Mouse (Mus musculus): Measurements from ENCODE around the gene Ttc23l. TPM values are rescaled to one million over a fixed set of nuclear protein-coding genes. Genes with fewer than 3 reads are reported as not detected.
A peak's percentile ranks its signal among the peaks of the same experiment; 100 is the strongest.
"Not testable (repeated sequence)": the region's sequence is repeated elsewhere in the genome, so short reads cannot be mapped to it uniquely, and the experiment has no call there.

Ttc23l gene
- total RNA-seq (2021) = not detected

DNA sequence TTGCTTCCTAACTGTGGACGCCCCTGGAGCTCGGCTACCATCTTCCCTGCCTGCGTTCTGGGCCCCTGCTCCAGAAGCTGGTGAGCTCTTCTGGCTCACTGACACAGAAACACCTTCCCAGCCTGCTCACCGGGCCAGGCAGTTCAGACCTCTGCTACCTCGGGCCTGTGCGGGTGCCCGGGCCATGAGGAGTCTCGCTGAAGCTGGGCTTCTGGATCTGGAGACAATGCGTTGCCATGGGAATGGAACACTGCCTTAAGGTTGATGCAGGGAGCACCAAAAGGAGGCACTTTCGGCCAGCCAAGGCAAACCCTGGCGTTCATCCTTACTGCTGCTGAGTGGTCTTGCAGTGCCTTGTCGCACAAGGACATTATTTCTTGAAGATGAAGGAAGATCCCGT is at the start of gene Ttc23l:
Gene Ttc23l (minus strand): TSS at position 204 of the 400 bp plus-strand sequence.
- intact Hi-C loops (cut with DNase I) = no loop called here

DNA sequence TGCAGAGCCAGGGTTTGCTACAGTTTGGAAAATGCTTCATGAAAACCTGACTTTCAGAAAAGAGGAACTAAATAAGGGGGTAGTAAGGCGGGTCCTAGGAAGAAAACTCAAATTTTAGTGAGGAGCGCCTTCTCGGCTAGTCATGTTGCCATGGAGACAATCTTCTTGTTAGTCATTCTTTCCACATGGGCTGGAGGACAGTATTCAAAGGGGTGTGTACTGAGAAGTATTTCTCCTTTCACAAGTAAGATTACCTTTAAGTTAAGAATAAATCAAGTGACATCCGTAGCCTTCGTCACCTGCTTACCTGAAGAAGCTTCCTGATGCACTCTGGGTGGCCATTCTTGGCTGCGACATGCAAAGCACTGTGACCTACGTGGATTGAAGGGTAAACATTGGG is 40.9 kb upstream of the Ttc23l start:
- intact Hi-C loops (cut with DNase I) = no loop called here
- no peak for DNase-seq

More for the DNA sequence above, at the start of gene Ttc23l:
- DNase-seq = no peak

GRCm38 (mm10) chr15:10598259-10599225 is 40.1 kb upstream of the Ttc23l start:
- intact Hi-C loops (cut with DNase I) = no loop called here
- DNase-seq = no peak

DNA sequence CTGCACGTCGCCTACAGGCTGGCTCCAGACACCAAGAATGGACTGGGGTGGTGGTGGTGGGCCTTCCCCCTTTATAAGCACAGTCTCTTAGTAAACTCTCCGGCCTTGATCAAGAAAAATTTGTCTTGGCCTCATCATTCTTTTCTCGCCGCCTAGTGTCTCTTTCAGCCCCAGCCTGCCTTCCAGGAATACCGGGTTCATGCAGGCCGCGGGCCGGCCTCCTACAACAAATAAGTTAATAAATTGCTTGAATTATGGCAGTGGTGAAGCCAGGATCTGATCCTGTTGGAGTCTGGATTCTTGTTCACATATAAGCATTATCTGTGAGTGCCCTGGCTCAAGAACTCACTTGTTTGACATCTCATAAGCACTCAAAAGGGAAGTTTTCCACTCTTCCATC is 38.4 kb upstream of the Ttc23l start:
- intact Hi-C loops (cut with DNase I) = no loop called here
- DNase-seq = no peak

GRCm38 (mm10) chr15:10595408-10595807 is 36.9 kb upstream of the Ttc23l start:
- intact Hi-C loops (cut with DNase I) = no loop called here
- DNase-seq = no peak

DNA sequence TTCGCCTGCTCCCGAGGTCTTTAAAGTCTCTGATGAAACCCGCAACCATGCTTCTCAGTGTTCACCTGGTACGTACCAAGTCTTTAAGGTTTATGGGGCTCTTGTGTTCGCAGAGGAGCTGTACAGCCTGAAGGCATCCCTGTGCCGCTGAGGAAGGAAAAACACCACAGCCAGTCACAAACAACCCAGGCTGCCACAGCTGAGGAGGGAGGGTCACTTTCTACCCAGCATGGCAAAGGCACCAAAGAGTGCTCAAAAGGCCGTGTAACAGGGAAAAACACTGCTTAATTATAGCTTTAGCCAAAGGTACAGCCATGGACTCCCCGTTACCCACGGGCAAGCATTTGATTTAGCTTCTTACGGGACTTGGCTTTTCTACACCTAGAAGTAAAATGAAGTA is 36.4 kb upstream of the Ttc23l start:
- intact Hi-C loops (cut with DNase I) = no loop called here
- DNase-seq = no peak

GRCm38 (mm10) chr15:10593094-10593493 is 34.6 kb upstream of the Ttc23l start:
- DNase-seq = no peak
- intact Hi-C loops (cut with DNase I) = no loop called here

- intact Hi-C loops (cut with DNase I) = no loop called here
- no peak for DNase-seq
Measured at GRCm38 (mm10) chr15:10586565-10586964, 28.1 kb upstream of the Ttc23l start.

- intact Hi-C loops (cut with DNase I) = loop anchor here (5.0 kb wide), 3 partner anchors 82 to 288 kb away; partner anchors contain the start of genes Brix1 and Rad1
- DNase-seq = no peak
Measured at GRCm38 (mm10) chr15:10584359-10585187, 26.1 kb upstream of the Ttc23l start.

GRCm38 (mm10) chr15:10583408-10583807 is 24.9 kb upstream of the Ttc23l start:
- peak; percentile 31 to 42 for DNase-seq
- intact Hi-C loops (cut with DNase I) = loop anchor here (5.0 kb wide), 3 partner anchors 81 to 289 kb away; partner anchors contain the start of genes Brix1 and Rad1

DNA sequence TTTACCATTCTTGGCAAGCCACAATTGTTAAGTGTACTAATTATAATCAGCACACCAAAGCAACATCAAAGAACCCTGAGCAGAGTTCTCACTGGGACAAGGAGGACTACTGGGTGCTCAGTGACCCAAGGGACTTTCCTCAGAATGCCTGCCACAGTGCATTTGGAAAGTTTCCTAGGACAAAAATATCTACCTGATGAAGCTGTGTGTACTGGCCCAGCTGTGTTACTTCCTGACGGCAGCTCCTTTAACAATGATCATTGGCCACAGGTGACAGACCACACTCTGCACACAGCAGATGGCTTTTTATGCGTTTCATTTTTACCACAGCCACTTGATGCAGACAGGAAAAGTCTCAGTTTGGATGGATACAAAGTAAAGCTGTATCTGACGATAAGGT is 20.7 kb upstream of the Ttc23l start:
- intact Hi-C loops (cut with DNase I) = no loop called here
- no peak for DNase-seq

DNA sequence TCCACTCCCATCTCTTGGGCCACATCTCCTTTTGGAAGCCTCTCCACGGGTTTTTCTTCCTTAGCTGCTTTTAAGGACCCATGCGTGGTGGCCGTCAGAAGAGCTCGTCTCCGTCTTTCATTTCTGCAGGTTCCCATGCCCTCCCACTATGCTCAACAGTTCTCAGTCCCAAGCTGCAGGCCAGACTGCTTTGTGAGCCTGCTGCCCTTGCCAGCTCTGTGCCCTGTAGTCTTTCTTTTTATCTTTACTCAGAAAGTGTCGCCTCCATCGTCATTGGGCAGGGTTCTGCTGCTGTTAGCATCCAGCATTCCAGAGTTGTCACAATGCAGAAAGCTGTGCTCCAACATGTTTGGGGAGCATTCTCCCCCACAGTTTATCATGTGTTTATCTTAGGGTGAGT is 8.0 kb upstream of the Ttc23l start:
- intact Hi-C loops (cut with DNase I) = no loop called here
- DNase-seq = no peak

DNA sequence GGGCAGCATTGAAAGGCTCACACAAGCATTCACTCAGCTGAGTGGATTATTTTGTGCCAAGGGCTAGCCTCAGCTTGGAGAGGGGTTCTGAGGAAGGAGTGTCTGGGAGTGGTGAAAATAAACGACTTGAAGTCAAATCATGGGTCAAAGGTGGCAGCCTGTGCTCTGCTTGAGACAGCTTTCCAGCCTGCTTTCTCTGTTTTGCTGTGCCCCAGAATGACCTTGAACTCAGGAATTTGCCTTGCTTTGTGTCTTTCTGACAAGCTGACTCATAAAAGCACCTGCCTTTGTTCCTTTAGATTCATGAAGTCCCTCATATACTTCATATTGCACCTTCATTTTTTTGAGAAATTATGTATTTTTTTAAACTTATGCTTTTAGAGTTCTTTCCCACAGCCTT is 5.7 kb upstream of the Ttc23l start:
- no peak for DNase-seq
- intact Hi-C loops (cut with DNase I) = no loop called here

DNA sequence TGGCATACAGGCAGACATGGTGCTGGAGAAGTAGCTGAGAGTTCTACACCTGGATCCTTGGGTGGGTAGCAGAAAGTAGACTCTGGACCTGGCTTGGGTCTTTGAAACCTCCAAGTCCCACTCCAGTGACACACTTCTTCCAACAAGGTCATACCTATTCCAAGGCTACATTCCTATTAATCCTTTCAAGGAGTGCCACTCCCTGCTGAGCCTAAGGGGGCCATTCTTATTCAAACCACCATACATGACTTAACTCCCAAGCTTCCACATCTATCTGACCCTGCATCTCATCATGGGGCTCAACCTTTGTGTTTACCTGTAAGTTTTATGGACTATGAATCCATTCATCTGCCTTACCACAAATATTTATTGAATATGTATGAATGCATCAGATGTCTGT is 3.8 kb upstream of the Ttc23l start:
- intact Hi-C loops (cut with DNase I) = no loop called here
- no peak for DNase-seq

DNA sequence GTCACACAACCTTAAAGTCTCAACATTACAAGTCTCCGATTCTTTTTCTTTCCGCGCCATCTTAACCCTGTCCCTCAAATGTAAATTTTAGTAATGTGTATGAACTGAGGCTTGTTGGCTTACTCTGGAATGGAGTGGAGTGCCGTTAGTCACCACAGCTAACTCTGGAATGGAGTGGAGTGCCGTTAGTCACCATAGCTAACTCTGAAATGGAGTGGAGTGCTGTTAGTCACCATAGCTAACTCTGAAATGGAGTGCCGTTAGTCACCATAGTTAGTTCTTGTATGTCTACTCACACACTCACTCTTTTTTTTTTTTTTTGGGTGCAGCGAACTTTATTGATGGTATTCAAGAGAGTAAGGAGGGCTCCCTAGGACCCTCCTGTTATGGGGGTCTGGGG is 1.5 kb upstream of the Ttc23l start:
- no peak for DNase-seq
- intact Hi-C loops (cut with DNase I) = no loop called here

DNA sequence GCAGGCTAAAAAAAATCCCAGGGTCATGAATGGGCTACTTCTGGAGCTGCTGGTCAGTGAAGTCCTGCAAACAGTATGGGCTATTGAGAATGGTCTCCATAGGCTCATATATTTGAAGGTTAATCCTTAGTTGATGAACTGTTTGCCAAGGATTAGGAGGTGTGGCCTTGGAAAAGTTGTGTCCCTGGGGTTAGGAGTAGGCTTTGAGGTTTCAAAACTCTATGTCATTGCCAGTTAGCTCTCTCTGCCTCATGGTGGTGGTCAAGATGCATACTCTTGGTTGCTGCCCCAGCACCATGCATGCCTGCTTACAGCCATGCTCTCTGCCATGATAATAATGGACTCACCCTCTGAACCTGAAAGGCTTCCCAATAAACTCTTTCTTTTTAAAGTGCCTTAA is 4.1 kb downstream of the Ttc23l start:
- intact Hi-C loops (cut with DNase I) = no loop called here
- no peak for DNase-seq

GRCm38 (mm10) chr15:10540271-10541088 is 18.0 kb downstream of the Ttc23l start:
- no peak for DNase-seq
- intact Hi-C loops (cut with DNase I) = no loop called here

DNA sequence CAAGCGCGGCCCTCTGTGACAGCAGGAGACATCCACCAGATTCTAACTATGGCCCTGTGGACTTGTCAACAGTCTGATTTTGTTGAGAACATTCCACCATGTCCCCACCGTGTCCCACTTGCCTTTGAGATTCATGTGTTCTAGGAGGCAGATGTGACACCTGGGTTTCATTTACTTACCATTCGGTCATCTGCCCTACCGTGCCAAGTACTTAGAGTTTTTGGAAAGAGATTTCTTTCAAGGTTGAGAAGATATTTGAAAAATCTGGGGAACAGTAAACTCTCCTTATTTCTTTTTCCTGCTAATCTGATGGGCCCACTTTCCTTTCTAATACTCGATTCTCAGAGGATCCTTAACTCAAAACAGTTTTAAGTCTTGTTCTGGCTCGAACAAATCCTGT is 22.5 kb downstream of the Ttc23l start:
- no peak for DNase-seq
- intact Hi-C loops (cut with DNase I) = no loop called here

GRCm38 (mm10) chr15:10534591-10534990 is 23.9 kb downstream of the Ttc23l start:
- intact Hi-C loops (cut with DNase I) = no loop called here
- no peak for DNase-seq

GRCm38 (mm10) chr15:10533361-10533760 is 25.1 kb downstream of the Ttc23l start:
- intact Hi-C loops (cut with DNase I); DNase-seq: not testable (repeated sequence)

DNA sequence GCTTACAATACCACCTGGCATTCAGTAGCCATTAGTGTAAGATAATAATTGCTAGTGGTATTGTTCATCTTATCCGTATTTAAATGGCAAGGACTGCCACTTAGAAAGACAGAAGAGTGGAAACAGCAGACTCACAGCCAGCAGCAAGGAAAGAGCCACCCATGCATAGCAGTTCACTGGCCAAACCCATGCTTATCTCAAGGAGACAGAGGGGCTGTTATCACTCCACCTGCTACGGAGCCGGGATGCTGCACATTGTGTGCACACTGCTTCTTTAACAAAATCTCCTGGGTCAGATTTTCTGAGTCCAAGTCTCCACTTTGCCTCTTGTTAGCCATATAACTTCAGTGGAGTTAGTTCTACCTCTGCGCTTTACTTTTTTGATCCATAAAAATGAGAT is 27.1 kb downstream of the Ttc23l start:
- intact Hi-C loops (cut with DNase I) = no loop called here
- no peak for DNase-seq

Data from heart, postnatal 36 days (tissue).